Mouse (Mus musculus) hematopoietic multipotent progenitor cell, adult 10-12 weeks (in vitro differentiated cells): ENCODE measurements around the gene Olfr1350. TPM values are rescaled to one million over a fixed set of nuclear protein-coding genes. Genes with fewer than 3 reads are reported as not detected.

Experiments
- polyA plus RNA-seq: library from polyadenylated mRNA; stranded (reverse); fragments of >175 nt; gene quantifications from 2 replicates; pipeline ENCODE4 v1.2.3, GENCODE M21; 2012; ENCODE audit warnings: low replicate concordance

Olfr1350 gene
- polyA plus RNA-seq, result not detected in 2 replicates

DNA sequence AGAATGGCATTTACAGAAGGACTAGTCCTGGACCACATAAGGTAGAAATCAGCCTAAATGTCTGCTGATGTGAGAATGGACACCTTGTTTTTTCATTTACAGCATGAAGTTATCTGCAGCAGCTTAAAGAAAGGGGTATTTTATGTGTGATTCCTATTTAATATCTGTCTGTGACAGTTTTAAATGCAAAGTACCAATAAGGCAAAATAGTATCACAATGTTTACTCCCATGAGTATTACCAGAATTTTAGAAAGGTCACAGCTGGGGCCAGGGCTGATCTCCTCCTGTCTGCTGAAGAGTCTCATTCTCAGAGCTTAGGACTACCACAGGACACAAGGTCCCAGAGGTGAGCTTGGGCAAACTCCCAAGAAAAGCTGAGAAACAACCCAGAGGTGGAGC is at the start of gene Olfr1350:
TSS of gene Olfr1350 (plus strand) at position 301 of the 400 bp plus-strand sequence.

DNA sequence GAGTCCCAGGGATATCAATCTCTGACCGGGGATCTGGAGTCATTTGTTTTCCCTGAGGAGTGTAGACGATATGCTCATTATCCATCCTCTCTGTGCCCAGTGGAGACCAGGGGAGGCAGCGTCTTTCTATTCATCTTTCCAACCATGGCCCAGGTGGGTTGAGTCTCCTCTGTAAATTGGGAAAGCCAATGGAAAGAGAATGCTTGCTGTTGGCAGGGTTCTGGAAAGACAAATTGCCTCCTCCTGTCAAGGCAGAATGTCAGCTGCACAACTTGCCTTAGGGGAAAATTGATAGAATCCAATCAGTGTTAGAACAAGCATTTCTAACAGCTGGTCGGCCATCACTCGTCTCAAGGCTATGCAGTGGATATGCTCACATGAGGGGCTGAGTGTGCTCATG is 41.8 kb upstream of the Olfr1350 start, which contains the start of gene Olfr1349:
TSS of gene Olfr1349 (minus strand) at position 101 of the 400 bp plus-strand sequence.

Other genes starting within 250 kb of the Olfr1350 start
- gene Zfp583, start 233.6 kb upstream of the Olfr1350 start, polyA plus RNA-seq, result 1.8 TPM in 2 replicates
- gene Gm3854, start 221.1 kb upstream of the Olfr1350 start, polyA plus RNA-seq, result 0.07 and 0.08 TPM in 2 replicates
- 0.30 and 0.37 TPM in 2 replicates for gene Zfp78, start 201.6 kb upstream of the Olfr1350 start, polyA plus RNA-seq
- gene Zfp28, start 181.5 kb upstream of the Olfr1350 start, polyA plus RNA-seq, result 1.2 and 1.6 TPM in 2 replicates
- not detected in 2 replicates for gene Smim17, start 166.1 kb upstream of the Olfr1350 start, polyA plus RNA-seq
- not detected in 2 replicates for gene Gm20715, start 154.6 kb upstream of the Olfr1350 start, polyA plus RNA-seq
- 0.26 TPM in 1 of 2 replicates, not detected in the other for gene Olfr1344, start 126.2 kb upstream of the Olfr1350 start, polyA plus RNA-seq
- not detected in 2 replicates for gene Olfr1336, start 108.7 kb upstream of the Olfr1350 start, polyA plus RNA-seq
- gene Olfr1346, start 97.7 kb upstream of the Olfr1350 start, polyA plus RNA-seq, result not detected in 2 replicates
- gene Olfr5, start 77.9 kb upstream of the Olfr1350 start, polyA plus RNA-seq, result not detected in 2 replicates
- not detected in 2 replicates for gene Olfr1347, start 65.1 kb upstream of the Olfr1350 start, polyA plus RNA-seq
- not detected in 2 replicates for gene Olfr1348, start 56.1 kb upstream of the Olfr1350 start, polyA plus RNA-seq
- gene Olfr1349, start 41.9 kb upstream of the Olfr1350 start, polyA plus RNA-seq, result not detected in 2 replicates
- gene Zim1, start 131.6 kb downstream of the Olfr1350 start, polyA plus RNA-seq, result not detected in 2 replicates
- gene Peg3, start 165.6 kb downstream of the Olfr1350 start, polyA plus RNA-seq, result 0.05 and 0.06 TPM in 2 replicates
- gene Usp29, start 165.7 kb downstream of the Olfr1350 start, polyA plus RNA-seq, result not detected in 2 replicates